Mouse (Mus musculus) retina, adult 2 months (tissue): ENCODE measurements around the gene Dclk2.
A peak's percentile ranks its signal among the peaks of the same experiment; 100 is the strongest.

Experiments used
- DNase-seq: peaks from one replicate; pipeline ENCODE4 v3.0.0-alpha.2; 2012; ENCODE audit warnings: low read depth, low spot score

Dclk2 gene

DNA sequence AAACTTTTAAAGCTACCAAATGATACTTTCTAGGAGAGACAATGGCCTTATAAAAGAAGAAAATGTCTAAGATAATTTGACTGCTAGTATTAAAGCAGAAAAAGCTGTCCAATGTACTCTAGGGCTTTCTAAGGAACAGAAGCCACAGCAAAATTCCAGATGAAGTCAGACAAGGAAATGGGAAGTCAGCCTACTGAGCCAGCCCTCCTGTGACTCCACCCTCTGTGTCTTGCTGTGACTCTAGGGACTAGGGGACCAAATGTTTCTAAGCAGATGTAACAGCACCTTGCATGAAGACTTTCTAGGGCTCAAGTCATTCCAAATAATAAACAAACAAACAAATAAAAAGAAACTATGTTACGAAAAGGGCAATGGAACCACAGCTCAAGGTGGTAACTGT, 75.1 kb downstream of the Dclk2 start:
- no peak for DNase-seq

DNA sequence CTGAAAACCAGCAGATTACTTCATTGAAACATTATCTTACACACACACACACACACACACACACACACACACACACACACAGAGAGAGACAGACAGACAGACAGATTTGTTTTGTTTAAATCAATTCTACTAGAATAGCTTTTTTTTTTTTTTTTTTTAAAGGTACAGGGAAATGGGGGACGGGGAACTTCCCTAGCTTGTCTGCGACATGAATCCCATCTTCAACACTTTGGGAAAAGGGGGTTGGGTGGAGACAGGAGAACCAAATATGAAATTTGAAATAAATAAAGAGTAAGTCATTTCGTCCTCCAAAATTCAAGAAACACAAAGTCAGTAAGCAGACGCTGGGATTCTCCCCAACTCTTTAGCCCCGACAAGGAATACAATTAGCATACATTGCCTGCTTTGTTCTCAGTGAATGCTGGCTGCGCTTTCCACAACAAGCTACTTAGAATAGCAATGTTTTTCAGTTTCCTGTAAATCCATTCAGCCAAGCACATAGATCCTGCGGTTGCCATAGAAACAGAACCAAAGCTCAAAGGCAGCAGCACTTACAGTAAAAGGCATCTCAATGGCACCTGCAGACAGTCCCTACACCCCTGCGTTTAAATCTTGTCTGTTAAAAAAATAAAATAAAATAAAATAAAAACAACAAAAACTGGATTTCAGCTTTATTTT, 75.7 kb downstream of the Dclk2 start:
- no peak for DNase-seq

DNA sequence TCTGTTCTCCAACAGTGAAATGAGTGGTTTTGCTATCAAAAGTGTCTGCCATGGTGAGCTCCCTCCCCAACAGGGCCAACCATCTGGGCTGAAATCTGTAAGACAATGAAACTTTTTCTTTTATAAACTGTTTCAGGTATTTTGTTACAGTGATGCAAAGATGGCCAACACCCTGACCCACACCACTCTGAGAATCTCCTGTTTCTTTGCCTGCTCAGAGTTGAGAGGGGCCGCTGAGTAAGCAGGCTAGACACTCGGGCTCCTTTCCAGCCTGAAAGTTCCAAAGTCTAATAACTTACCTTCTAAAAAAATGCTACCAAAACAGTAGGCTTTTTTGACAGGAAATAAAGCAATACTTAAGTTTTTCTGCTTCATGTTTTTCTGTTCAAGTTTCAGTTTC, 78.2 kb downstream of the Dclk2 start:
- DNase-seq = no peak

DNA sequence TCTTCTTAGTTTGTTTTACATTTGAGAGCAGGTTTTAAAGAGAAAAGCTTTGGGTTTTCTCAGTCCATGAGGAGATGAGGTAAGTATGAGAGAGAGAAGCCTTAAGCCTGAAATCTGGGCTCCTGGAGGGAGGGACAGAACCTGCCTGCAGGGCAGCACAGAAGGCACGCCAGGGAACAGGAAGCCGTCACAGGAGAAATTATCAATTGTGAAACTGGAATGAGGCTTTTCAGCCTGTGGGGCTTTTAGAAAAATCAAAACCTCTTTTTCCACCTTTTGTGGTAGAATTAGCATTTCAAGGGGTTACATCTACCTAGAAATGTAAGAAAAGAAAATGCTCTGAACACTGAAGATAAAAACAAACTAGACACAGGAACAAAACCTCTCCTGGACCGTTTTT, 81.0 kb downstream of the Dclk2 start:
- DNase-seq = no peak

DNA sequence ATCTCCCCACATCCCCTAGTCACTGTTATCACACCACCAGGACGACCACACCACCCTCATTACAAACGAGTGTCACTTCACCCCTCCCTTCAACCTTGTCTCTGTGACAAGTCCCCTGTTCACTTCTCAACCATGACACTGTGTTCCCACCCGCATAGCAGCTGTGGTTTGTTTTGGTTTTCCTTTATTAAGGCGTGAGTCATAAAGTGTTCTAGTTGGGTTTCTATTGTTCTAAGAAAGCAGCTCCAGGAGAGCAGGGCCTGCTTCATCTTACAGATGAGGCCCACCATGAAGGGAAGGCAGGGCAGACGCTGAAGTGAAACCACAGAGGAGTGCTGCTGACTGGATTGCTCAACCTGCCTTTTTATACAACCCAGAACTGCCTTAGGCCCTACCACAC, 83.3 kb downstream of the Dclk2 start:
- no peak for DNase-seq

DNA sequence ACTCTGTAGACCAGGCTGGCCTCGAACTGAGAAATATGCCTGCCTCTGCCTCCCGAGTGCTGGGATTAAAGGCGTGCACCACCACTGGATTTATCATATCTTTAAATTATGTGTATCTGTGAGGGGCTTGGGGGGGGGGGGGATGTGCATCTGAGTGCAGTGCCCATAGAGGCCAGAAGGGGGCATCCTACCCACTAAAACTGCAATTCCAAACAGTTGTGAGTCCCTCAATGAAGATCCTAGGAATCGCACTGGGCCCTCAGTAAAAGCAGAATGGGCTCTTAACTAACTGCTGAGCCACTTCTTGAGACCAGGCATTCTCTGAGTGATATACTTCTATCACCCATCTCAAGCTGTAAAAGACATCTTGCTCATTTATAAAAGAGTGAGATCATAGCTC, 85.5 kb downstream of the Dclk2 start:
- no peak for DNase-seq

DNA sequence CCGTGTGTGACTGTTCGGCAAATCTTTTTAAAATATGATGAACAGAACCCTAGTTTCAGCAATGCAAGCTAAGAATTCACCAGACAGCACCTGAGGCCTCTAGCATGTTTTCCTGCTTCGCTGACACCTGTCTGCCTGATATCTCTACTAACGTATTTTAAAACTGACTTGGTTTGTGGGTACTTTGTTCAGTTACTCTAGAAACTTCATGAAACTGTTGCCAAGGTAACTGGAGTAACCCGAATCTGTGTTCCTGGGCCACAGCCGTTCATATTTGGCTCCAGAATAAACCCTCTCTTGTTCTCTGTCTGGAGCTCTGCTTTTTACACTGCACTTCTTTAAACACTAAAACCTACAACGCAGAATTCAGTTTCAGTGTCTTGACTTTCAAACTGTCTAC, 86.3 kb downstream of the Dclk2 start:
- no peak for DNase-seq

DNA sequence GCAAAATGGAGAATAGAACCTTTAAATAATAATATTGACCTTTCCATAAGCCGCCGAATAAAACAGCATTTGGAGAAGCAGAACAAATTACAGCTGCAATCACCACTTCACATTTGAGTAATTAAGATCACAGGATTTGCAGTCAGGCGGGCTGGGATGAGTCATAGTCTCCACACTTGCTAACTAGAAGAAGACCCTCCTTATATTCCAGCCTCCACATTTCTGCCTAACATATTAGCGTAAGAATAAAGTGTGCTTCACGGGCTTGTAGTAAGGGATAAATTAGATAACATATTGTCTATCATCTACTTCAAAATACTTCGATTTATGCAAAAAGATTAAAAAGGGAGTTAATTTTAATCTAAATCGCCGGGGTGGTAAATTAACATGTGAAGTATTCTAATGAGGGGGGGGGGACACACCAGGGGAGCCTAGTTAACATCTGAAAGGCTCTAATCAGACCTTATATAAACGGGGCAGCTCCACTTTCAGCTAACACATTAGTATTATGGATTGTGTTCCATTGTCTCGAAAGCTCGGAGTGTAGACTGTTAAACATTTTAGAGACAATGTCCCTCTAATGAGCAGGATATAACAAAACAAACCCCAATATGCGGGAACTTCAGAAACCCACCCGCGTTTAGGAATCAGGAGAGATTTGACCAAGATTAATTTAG, 87.9 kb downstream of the Dclk2 start:
- DNase-seq = no peak

DNA sequence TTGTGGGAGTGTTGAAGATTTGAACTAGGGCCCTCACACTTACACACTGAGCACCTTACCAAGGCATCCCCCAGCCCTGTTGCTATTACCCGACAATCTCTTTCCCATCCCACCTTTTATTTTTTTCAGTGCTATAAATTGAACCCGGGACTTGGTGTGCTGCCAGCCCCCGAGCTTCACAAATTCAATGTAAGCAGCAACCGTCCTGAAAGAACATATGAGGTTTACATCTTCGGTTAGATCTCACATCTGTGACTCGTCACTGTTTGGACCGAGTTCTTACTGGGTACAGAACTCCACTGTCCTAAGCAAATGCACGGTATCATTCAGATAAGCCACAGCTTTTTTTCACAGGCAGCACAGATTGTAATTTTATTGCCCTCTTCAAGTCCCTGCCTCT, 88.5 kb downstream of the Dclk2 start:
- DNase-seq = no peak

DNA sequence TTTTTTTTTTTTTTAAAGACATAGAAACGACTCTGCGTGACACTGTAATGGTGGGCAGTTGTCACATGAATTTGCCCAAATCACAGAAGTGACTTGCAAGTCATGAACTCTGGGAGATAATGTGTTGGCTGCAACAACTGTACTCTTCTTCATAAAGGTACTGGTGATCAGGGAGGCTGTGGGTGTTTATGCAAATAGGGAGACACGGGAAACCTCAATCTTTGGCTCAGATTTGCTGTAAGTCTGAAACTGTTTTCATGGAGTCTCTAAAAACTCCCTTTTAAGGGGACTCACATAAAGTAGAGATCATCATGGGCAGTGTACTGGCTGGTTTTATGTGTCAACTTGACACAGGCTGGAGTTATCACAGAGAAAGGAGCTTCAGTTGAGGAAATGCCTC, 93.1 kb downstream of the Dclk2 start:
- DNase-seq = no peak

DNA sequence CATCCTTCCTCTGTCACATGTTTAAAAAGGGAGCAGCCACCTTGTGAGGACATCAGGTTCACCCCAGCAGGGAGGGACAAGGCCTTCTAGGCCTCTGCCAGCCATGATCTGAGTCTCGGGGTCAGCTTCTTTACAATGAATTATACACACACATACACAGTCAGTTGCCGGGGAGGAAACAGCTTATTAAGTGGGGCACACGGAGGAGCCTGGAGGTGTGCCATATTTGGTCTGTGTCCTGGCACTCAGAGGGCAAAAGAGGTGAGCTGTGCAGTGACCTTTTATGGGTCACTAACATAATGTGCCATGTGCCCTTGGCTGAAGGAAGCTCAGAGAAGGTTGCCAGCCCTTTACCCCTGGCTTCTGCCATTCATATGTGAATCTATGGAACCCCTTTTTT, 99.3 kb downstream of the Dclk2 start:
- DNase-seq = no peak

DNA sequence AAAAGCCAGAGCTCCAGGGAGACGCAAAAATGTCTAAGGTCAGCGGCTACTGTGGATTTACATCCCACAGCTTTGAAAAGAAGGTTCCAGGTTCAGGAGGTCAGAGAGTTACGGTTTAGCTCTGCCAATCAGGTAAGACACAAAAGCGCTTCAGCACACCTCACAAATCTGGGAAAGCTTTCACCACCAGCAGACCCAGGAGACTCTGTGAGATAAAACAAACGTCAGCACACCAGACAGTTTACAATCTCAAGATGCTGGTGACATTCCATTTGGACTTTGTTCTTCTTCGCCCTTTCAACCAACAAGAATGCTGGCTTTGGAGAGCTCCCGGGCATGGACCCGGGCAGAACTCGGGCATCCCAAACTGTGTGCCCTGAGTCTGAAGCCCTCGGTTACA, 100.3 kb downstream of the Dclk2 start:
- no peak for DNase-seq

DNA sequence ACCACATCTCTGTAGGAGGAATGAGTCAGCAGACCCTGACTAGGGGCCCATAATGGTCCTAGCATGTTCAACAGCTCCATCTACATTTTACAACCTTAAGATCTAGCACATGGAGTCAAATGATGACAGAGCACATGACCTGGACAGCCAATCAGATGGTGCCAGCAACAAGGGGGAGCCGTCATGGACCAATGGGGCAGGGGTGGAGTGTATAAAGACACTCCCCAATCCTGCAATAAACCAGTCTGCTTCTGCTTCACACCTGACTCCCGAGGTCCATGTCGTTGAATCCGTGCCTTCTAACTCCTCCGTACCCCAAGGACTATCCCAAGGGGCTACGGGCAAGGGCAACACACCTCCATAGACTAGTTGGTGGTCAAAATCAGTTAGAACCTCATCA, 101.3 kb downstream of the Dclk2 start:
- no peak for DNase-seq

DNA sequence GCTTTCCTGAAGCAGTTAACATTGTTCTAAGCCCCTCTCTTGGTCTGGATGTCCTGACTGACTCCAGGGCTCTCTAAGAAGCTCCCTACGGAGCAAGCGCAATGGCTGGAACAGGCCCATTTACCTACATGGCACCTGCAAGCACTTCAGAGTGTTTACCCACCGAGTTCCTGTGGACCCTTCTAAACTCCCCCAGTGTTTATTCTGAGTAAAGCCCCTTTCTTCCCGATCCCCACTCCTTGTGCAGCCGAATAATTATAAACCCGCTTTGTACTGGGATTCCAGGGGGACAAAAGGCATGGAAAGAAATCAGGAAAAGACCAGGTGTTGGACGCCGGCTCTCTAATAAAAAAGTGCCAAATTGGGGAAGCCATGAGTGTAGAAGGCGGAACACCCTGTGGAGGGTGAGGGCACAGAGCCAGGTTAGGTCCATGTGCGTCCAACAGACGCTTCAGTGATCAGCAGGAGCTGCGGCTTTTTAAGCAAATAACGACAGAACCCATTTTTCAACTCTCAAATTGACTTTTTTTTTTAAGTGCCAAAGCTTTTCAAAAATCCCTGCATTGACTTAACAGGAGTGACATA, 102.6 kb downstream of the Dclk2 start:
- no peak for DNase-seq

DNA sequence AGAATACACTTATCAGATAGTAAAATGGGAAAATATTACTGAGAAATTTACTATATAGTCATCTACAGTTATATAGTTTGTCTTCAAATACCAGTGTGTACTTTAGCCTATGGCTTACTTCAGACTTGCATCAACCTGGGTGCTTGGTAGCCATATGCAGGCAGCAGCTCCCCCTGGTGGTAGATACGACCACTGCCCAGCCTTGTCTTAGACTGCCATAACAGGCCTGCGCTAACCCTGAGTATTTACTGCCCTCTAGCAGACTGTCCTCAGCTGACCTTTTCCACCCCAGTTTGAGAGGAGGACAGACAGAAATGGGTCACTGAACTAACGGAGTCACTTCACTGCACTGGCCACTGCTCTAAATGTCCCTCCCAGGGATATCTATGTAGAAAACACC, 108.0 kb downstream of the Dclk2 start:
- peak; percentile 67 for DNase-seq

DNA sequence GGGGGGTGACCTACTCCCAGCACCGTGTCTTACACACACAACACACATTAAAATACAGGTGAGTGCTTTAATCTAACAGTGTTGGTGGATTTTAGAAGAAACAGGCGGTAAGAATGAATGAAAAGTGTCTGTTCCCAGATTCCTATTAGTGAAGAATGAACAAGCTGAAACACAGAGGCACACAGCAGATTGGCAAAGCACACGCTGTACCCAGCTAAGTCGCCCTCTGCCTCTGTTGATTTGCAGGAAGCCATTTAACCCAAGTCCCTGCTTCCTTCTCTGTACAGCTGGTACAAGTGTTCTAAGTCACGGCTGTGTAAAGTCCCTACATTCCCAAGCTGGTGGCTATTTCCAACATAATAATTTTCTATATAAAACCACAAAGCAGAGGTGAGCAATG, 109.7 kb downstream of the Dclk2 start:
- no peak for DNase-seq

DNA sequence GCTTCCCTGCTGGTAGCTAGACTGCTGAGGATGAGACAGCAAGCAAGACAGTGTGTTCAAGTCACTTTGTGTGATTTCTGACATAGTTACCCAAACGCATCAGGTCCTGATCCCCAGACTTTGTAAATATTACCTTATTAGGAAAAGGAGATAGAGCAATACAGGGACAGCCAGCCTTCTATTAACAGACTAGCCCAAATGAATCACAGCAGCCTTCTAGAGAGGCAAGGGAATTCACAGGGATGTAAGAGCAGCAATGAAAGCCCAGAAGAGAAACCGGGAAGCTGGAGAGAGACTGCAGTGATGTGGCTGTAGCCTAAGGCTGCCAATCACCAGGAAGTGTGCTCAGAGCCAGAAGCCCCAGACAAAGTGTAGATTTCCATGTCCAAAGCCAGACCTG, 111.0 kb downstream of the Dclk2 start:
- DNase-seq = no peak

DNA sequence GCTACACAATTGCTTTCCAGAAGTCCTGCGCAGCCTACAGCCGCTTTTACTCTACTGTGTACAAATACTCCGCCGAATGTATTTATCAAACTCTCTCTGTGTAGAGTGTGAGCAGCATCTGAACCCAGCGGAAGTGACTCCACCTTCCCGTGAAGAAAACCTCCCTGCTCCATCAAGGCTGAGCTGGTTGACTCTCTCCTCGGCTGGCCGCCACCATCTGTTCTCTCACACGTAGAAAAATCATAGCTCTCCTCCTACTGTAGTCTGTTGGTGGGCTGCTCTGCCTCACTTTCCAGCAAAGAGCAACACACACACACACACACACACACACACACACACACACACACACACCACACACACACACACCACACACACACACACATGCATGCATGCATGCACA, 111.5 kb downstream of the Dclk2 start:
- DNase-seq = no peak

DNA sequence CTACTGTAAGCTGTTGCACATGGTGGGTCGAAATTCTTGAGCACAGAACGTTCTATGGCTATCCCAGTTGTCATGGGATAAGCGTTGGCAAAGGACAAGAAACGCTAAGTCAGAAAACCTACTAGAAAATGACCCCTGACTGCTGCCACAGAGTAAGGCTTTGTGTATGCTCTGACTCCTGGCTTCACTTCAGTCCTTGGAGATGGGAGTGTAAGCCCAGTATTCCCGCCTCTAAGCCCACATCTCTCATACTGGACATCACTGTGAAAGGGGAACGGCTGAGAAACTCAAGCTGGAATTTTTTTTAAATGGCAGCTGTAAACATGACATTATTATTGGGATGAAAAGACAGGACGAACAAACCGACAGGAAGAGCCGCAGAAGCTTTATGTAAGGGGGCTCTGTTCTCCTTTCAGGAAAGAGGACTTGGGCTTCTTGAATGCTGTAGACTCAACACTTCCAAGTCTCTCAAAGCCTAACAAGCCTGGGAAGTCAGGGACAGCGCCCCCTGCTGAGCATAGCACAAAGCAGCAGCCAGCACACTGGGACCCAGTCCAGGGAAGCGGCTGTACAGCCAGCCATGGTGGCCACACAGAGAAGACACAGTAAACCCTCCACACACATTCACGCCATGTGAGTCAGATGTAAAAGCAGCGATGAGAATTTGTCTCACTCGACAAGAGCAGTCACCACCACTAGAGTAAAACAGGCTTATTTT, 112.7 kb downstream of the Dclk2 start:
- DNase-seq = no peak

DNA sequence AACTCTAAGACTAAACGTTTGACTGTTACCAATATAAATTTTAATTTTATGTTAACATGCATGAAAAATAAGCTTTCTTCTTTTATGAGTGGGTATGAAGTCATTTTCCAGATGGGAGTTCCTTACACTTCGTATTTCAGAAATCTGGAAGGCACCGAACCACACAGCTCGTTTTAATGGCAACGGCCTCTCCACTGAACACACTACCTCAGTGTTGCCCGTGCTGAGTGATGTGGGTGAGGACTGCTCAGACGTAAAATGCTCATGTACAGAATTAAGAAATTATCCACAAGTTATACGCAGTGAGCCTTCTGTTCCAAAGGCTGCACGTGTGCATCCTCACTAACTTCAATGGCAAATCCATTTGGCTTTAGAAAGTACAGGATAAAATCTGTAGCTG, 113.8 kb downstream of the Dclk2 start:
- DNase-seq = no peak

DNA sequence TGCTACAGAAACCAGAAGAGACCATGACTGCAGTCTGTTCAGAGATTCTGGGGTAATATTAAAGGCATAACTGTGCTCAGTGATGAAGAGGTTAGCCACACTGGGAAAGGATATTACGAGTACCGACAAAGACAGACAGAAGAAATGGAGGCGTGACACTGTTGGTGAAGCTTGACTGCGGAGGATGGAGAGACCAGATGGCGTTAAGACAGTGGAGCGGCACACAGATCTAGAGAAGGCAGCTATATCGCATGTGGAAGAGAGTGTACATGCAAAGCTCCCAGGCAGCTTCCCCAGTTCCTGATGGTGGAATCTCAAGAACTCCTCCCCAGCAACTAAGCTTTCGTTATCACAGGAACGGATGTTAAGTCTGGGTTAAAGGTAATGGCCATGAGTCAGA, 116.4 kb downstream of the Dclk2 start:
- no peak for DNase-seq

DNA sequence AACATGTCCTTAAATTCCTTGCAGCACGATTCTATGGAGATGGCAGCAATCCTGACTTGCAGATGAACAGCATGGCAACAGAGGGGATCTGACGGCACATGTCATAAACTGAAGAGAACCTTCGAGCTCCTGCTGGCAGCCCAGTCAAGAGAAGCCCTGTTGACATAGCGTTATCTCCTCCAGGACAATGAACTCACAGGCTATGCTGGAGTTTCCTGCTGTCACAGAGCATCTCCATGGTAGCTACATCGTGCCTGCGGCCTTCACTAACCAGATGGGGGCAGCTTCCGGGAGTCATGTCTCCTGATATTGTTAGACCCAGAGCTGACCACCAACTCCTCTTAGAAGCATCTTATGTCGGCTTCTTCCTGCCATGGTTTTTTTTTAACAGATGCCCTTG, 117.8 kb downstream of the Dclk2 start:
- DNase-seq = no peak

DNA sequence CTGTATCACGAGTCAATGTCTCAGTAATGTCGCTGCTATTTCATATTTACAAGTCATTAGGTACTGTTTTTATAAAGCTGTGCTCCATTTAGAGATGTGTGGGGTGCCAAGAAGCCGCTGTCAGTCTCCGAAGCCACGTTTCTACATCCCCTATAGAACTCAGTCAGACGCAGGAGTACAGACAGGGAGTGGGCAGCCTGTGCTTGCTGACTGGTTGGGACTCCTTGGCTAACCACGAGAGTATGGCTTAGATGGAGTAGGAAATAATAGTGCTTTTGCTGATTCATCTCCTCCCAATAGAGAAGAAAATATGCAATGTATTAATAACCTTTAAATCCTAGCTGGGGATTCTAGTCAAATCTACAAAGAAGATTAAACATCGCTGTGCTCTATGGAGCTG, 119.8 kb downstream of the Dclk2 start:
- DNase-seq = no peak
